8 mouse cellular contexts compared by ENCODE assay signal in the genomic region with DNA sequence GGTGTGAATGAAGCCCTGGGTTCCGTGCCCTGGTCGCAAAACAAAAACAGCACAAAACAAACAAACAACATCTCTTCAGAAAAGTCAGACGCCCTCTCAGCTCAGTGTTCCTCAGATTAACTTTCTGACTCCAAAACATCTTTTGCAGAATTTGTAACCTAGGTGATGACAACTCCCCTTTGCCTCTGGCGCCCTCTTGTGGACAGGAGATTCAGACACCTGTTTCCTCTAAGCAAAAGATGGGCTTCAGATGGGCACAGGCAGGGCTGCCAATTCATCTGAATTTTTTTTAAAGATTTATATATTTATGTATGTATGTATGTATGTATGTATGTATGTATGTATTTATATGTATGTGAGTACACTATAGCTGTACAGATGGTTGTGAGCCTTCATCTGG. TPM values are rescaled to one million over a fixed set of nuclear protein-coding genes. Genes with fewer than 3 reads are reported as not detected.
DNase-seq lines count a peak whose midpoint lies in the region; ATAC-seq lines count a peak whose summit lies in the region.

No protein-coding gene starts in this region.

- H3K36me3 ChIP-seq in kidney, embryonic 15.5 days: peaks cover 81% of the 10 kb centered on the region
- H3K36me3 ChIP-seq in liver, embryonic 13.5 days: peaks cover 57% of the 10 kb centered on the region

- H3K27me3 ChIP-seq in kidney, embryonic 15.5 days: no peaks in the 10 kb centered on the region
- no peaks in the 10 kb centered on the region for H3K27me3 ChIP-seq in liver, embryonic 13.5 days

- no peak overlapping the region for H3K4me2 ChIP-seq in kidney, embryonic 15.5 days
- no peak overlapping the region for H3K4me2 ChIP-seq in liver, embryonic 13.5 days

- 32% methylated on average over 4 of the region's 4 CpGs for WGBS in kidney, embryonic 15.5 days
- 42% methylated on average over 4 of the region's 4 CpGs for WGBS in liver, embryonic 13.5 days (ENCODE audit: insufficient replicate concordance)

- H3K4me1 ChIP-seq in kidney, embryonic 15.5 days: no peaks in the 10 kb centered on the region
- peaks cover 28% of the 10 kb centered on the region for H3K4me1 ChIP-seq in liver, embryonic 13.5 days (replicated peaks)

- H3K27ac ChIP-seq in kidney, embryonic 15.5 days: no peak overlapping the region
- no peak overlapping the region for H3K27ac ChIP-seq in liver, embryonic 13.5 days

- no peak overlapping the region for H3K4me3 ChIP-seq in kidney, embryonic 15.5 days (replicated peaks)
- H3K4me3 ChIP-seq in liver, embryonic 13.5 days (replicated peaks): no peak overlapping the region

- H3K9me3 ChIP-seq in kidney, embryonic 15.5 days (replicated peaks): no peaks in the 10 kb centered on the region
- H3K9me3 ChIP-seq in liver, embryonic 13.5 days (replicated peaks): no peaks in the 10 kb centered on the region

- H3K9ac ChIP-seq in kidney, embryonic 15.5 days: no peak overlapping the region
- no peak overlapping the region for H3K9ac ChIP-seq in liver, embryonic 13.5 days

- peak; percentile 45 for DNase-seq in kidney, adult 11 months
- DNase-seq in ZHBTc4 (ENCODE audit: low read depth, low spot score): peak; percentile 77
- peak; percentile 91 for DNase-seq in embryo, embryonic 10 days (ENCODE audit: low spot score)
- DNase-seq in liver, embryonic 13.5 days: peak; percentile 56
- peak; percentile 70 for DNase-seq in right cerebral cortex, postnatal 25 days
- DNase-seq in urinary bladder, postnatal 25 days (ENCODE audit: low spot score): peak; percentile 85

- no peak for ATAC-seq in kidney, embryonic 15.5 days (replicated peaks; ENCODE audit: low FRiP score)
- ATAC-seq in inflammation-experienced regulatory T-cells, adult 6 months: peak; percentile 50
- ATAC-seq in liver, embryonic 13.5 days (ENCODE audit: low read depth): no peak

RNA-seq across cellular contexts. Expression of a gene that starts 40.0 kb away (rescaled TPM):
- 38.6 and 40.0 TPM in 2 replicates for polyA plus RNA-seq in kidney, embryonic 15.5 days (2015; fragmentation: Nextera tagmentation; extraction: Ambion mirVana)
- polyA plus RNA-seq in inflammation-experienced regulatory T-cells, adult 6 months (2017; shearing (Covaris generic)): 10 to 100 TPM; 33.8 to 51.8 (median 42.4) TPM
- 7.3 and 7.9 TPM in 2 replicates for polyA plus RNA-seq in liver, embryonic 13.5 days (2015; fragmentation: Nextera tagmentation; extraction: Ambion mirVana)
